Mouse (Mus musculus) intestine, embryonic 16.5 days (tissue): ENCODE measurements around the gene Olfr1270. TPM values are rescaled to one million over a fixed set of nuclear protein-coding genes. Genes with fewer than 3 reads are reported as not detected.

Experiments
- polyA plus RNA-seq: library from polyadenylated mRNA; unstranded; fragments of >200 nt; fragmentation: Nextera tagmentation; extraction: Ambion mirVana; gene quantifications from 2 replicates; pipeline ENCODE4 v1.2.1, GENCODE M21; 2015

Olfr1270 gene
- polyA plus RNA-seq, 1 experiment from 2014 or later: not detected

Other genes starting within 250 kb of the Olfr1270 start
- not detected in 2 replicates for gene Olfr1258, start 225.8 kb downstream of the Olfr1270 start, polyA plus RNA-seq
- gene Olfr1259, start 204.4 kb downstream of the Olfr1270 start, polyA plus RNA-seq: not detected in 2 replicates
- gene Olfr1260, start 178.8 kb downstream of the Olfr1270 start, polyA plus RNA-seq: not detected in 2 replicates
- gene Olfr1261, start 161.9 kb downstream of the Olfr1270 start, polyA plus RNA-seq: not detected in 2 replicates
- not detected in 2 replicates for gene Olfr1262, start 152.9 kb downstream of the Olfr1270 start, polyA plus RNA-seq
- not detected in 2 replicates for gene Olfr1263, start 141.0 kb downstream of the Olfr1270 start, polyA plus RNA-seq
- gene Olfr1264, start 127.5 kb downstream of the Olfr1270 start, polyA plus RNA-seq: not detected in 2 replicates
- gene Olfr1265, start 117.8 kb downstream of the Olfr1270 start, polyA plus RNA-seq: not detected in 2 replicates
- not detected in 2 replicates for gene Olfr140, start 89.5 kb downstream of the Olfr1270 start, polyA plus RNA-seq
- not detected in 2 replicates for gene Olfr1269, start 31.7 kb downstream of the Olfr1270 start, polyA plus RNA-seq
- not detected in 2 replicates for gene Olfr32, start 10.8 kb downstream of the Olfr1270 start, polyA plus RNA-seq
- gene Olfr1506, start 71.4 kb upstream of the Olfr1270 start, polyA plus RNA-seq: not detected in 2 replicates
- not detected in 2 replicates for gene Olfr142, start 104.5 kb upstream of the Olfr1270 start, polyA plus RNA-seq
- not detected in 2 replicates for gene Olfr1271, start 117.9 kb upstream of the Olfr1270 start, polyA plus RNA-seq
- not detected in 2 replicates for gene Olfr1272, start 139.8 kb upstream of the Olfr1270 start, polyA plus RNA-seq
- 0.05 TPM in 1 of 2 replicates, not detected in the other for gene Gm13769, start 169.1 kb upstream of the Olfr1270 start, polyA plus RNA-seq
- gene Olfr1274-ps, start 245.6 kb upstream of the Olfr1270 start, polyA plus RNA-seq: not detected in 2 replicates